Mouse (Mus musculus) heart, adult 11 months (tissue): ENCODE results near the gene Zcchc7.

Experiments used
- DNase-seq: peaks from one replicate; pipeline ENCODE4 v3.0.0; 2022

The Zcchc7 gene

GRCm38 (mm10) chr4:44967402-44967801 lies 211.7 kb downstream of the Zcchc7 start:
- no peak for DNase-seq

- DNase-seq, result no peak
These were observed 214.4 kb downstream of the Zcchc7 start for GRCm38 (mm10) chr4:44970056-44970455.

GRCm38 (mm10) chr4:44970612-44971110 lies 215.0 kb downstream of the Zcchc7 start:
- peak; percentile 94 for DNase-seq

GRCm38 (mm10) chr4:44973450-44973849 lies 217.8 kb downstream of the Zcchc7 start:
- DNase-seq, result peak; percentile 97

GRCm38 (mm10) chr4:44973871-44974270 lies 218.2 kb downstream of the Zcchc7 start:
- DNase-seq, result no peak

- no peak for DNase-seq
These were observed 218.7 kb downstream of the Zcchc7 start for GRCm38 (mm10) chr4:44974331-44974730.

- DNase-seq, result no peak
These were observed 220.4 kb downstream of the Zcchc7 start for GRCm38 (mm10) chr4:44976026-44976615.

GRCm38 (mm10) chr4:44976921-44977710 lies 221.4 kb downstream of the Zcchc7 start:
- DNase-seq, result no peak

- no peak for DNase-seq
These were observed 222.5 kb downstream of the Zcchc7 start for GRCm38 (mm10) chr4:44978175-44978574.

GRCm38 (mm10) chr4:44979794-44980338 lies 224.2 kb downstream of the Zcchc7 start:
- peak; percentile 93 for DNase-seq

GRCm38 (mm10) chr4:44981280-44981973 lies 225.8 kb downstream of the Zcchc7 start, which contains the start of gene Grhpr:
Gene Grhpr, plus strand, starts transcription at chr4:44981395.
- DNase-seq, result peak; percentile 99
